Mouse (Mus musculus): ENCODE measurements around the gene Cdc6.

Gene Cdc6

DNA sequence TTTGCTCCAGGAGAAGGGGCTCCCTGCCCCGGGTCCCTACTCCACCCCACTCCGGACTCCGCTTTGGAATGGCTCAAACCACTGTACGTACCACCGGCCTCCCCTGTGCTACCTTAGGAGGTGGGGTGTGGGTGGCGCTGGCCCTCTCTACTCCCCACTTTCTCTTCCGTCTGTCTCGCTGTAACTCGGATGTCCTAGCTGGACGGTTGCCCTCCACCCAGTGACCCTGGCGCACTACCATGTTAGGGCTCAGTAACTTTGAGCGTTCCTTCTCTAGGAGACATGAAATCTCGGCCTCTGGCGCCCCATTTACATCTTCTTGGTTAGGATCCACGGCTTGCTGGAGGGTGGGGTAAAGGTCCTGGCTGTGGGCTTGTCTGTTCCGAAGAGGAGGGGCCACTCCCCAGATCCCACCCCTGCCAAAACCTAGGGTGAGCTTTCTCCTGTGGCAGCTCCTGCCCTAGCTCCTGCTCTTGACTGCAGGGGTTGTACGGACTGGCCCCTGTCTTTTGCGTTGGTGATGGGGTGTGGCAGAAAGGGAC, 53.5 kb downstream of the Cdc6 start:
- no peak for DNase-seq (ENCODE audit: low read depth, low spot score)

DNA sequence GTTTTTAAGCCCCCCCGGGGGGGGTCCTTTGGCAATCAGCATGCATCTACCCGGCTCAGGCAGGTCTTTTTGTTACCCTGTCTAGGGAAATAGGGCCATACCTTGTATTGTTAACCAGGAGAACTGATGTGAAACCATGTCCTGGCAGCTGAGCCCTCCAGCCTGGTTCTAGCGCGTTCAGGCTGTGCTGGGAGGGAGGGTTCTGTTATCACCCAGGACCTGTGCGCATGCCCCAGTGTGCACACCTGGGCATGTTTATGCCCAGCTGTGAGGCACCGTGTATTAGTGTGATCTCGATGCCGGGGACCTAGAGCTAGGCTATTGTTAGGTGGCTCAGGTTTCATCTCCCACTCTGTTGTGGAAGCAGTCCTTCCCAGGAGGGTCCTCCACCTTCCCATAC, 54.2 kb downstream of the Cdc6 start:
- no peak for DNase-seq (ENCODE audit: low read depth, low spot score)

DNA sequence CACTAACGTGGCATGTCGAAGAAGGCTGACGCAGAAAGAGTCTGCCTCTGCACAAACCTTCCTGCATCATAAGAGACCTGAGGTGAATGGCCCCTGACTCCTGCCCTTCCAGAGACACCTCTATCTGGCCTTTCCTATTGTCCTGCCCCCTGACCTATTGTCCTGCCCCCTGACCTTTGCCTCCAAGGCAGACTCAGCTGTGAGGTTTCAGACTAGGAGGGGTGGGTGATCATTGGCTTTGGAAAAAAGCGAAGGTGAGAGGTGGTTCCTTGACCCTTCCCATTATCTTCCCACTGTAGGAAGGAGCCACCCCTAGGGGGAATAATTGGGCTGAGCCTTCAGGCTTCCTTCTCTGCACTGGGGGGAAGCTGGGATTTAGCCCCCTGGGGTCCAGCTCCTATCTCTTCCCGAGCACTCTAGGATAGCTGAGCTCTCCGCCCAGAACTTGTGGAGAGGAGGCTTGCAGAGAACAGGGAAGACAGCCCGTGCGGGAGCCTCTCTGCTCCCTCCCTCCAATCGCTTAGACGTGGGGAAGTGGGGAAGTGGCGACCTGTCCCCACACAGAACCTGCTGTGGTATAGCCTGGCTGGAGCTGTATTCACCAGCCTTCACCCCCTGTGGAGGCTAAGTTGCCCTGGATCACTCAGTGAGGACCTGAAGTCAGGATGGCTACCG, 55.0 kb downstream of the Cdc6 start:
- DNase-seq (ENCODE audit: low read depth, low spot score): no peak

DNA sequence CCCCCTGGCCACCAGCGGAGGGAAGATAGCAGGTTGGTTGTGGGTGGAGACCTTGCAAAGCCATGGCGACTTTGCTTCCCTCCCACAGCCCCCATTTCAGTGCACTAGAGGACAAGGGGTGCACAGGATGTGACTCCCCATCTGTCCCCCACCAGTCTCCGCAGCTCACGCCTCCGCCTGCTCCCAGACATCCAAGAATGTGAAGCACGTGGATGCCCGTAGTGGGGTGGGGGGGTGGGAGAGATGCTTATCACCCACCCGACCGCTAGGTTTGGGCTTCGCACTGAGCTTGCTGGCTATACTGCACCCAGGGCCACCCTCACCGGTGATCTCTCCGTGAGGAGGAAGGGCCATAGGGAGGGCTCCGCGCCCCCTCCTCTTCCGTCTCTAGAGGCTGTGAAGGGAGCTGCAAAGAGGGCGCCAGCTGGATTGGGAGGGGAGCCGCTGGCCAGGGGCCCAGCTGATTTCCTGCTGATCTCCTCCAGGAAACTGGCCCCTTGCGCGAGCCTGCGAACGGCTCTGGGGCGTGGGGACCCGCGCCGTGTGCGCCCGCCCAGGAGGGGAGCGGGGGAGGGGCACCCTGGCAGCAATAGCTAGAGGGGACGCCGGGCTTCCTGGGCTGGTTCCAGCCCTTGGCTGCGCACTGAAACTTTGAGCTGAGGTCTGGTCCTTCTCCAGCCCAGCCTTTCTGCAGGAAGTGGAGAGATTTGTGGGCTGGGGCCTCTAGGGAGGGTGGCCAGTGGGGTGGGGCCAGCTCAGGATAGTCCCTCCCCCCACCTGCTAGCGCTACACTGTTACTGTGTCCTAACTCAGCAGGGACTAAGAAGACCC, 55.8 kb downstream of the Cdc6 start:
- DNase-seq (ENCODE audit: low read depth, low spot score): no peak

DNA sequence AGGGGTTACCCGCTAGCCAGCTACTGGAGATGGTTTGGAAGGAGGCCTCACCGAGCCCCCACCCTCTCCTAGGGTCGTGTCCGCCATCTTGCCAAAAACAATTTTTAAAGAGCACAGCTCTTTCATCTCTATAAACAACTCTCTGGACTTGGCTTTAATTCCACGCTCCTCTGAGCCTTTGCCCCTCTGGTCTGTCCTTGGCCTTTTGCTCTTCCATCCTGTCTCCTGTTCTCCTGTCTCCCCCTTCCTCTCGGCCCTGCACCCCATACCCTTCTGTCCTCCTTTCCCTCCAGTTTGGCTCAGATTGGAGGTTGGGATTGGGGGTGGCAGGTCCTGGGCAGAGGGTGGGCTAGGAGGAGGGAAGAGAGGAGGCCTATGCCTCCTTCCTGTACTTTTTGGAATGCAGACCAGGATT, 56.6 kb downstream of the Cdc6 start:
- no peak for DNase-seq (ENCODE audit: low read depth, low spot score)

DNA sequence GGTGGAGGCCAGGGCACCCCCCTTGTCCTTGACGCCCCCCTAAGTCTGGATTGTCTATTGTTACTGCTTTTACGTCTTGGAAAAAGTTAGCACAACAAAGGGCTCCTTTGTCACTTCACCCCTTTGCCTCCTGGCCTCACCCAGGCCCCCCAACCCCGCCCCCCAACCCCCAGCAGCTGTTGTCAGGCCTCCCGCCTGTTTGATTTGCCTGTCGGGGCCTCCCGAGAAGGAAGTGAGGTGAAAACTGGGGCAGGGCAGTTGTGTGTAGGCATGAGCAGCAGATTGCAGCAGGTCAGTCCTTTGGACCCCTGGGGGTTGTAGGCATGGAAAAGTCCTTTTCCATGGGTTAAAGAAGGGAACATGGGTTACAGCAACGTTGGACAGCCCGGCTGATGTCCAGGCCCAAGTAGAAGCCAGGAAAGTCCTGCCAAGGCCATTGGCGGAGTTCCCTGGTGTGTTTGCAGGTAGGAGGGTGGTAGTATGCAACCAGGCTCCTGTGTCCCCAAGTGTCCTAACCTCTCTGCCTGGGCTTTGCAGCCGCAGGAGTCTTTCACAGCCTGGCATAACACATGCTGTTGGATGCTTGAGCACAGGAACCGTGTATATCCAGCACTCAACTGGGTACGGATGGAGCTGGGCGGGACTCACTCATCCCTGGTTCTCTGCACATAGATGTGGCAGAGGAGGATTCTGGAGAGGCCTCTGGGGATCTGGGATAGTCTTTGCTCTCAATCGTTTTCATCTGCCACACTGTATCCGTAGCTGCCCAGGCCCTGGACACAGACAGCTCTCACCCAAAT, 57.2 kb downstream of the Cdc6 start:
- DNase-seq (ENCODE audit: low read depth, low spot score): no peak

DNA sequence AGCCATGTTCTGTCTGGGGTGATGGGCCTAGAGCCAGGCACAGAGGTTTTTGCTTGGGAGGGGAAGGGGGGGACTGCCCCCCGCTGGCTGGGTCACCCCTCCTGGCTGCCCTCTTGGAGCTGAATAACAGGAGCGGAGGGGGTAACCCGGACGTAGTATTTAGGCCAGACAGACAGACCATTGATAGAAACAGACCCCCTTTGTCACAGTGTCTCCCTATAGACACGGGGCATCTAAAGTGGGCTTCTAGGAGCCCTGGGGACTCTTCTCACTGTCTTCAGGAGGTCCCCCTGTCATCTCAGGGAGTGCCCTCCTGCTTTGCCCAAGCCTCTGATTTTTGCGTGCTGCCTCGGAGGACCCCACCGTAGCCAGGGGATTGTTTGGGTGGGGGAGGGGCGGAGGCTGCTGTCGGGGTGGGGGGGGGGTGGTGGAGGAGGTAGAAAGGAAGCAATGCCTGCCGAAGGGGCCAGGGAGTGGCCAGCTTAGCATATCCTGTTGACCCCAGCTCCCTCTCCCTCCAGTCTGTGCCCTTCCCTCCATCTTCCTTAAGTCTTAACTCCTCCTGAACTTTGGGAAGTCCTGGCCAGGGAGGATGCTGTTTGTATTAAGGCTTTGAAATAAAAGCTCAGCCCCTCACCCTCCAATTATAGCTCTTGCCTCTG, 57.9 kb downstream of the Cdc6 start:
- no peak for DNase-seq (ENCODE audit: low read depth, low spot score)

DNA sequence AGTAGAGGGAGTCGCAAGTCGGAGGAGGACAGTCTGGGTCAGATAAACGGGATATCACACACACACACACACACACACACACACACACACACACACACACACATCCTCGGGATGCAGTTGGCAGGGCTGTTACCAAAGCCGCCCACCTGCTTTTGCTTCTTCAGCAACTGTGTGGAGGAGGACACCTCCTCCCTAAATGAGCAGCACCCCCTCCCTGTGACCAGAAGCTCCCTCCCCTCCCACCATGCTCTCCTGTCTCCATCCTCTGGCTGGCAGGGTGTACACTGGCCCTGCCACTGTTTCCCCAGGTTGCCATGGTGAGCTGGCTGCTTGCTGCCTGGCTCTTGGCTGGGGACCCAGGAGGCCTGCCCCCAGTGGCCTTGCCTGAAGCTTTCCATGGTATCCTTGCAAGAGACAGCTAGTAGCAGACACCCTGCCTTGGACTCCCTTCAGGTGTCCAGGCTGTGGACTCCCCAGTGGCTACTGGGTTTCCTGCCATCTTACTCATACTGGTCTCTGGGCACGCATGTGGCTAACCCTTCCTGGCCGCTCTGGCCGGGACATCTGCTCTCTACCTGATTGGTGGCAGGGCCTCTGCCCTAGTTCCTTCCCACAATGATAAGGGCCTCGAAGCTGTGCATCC, 59.0 kb downstream of the Cdc6 start:
- no peak for DNase-seq (ENCODE audit: low read depth, low spot score)

DNA sequence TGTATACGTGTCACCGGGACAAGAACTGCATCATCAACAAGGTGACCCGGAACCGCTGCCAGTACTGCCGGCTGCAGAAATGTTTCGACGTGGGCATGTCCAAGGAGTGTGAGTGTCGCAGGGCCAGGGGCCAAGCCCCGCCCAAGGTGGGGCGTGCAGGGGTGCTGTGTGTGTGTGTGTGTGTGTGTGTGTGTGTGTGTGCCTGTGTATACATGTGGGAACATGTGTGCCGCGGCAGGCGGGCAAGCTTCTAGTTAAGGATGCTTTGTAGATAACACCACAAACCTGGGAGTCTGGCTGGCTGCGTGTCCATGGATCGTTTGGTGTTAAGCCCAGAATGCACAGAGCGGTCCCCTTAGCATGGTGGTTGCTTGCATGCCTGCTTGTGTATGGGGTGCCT, 60.5 kb downstream of the Cdc6 start:
- DNase-seq (ENCODE audit: low read depth, low spot score): no peak

DNA sequence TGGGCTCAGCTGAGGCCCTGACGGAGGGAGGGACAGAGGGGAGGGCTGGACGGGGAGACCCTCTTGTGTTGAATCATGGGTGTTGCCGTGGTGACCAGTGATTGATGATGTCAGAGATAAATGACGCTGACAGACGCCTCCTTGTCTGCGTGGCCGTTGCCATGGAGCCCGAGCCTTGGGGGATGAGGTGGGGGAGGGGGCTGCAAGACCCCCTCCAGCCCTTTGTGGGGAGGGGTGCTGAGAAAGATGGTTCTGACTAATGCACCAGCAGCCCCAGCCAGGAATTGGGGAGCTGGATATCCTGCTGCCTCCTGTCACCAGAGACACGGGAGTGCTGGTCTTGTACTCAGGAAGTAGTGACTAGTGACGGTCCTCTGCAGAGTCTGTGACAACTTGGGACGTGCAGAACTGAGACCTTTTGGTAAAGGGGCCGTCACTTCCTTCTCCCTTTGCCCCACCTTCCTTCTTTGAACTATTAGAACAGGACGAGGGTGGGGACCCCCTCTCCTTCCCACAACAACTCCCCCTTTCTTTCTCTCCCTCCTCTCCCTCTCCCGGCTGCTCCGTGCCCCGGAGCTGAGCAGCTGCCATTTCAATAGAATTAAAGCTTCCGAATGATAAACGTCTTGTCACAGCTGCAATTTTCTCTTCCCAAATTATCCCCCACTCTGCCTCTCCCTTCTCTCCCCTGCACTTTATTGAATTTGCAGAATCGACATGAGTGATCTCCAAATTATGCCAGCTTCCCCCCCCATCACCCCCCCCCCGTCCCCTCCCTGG, 61.3 kb downstream of the Cdc6 start:
- DNase-seq (ENCODE audit: low read depth, low spot score): no peak

DNA sequence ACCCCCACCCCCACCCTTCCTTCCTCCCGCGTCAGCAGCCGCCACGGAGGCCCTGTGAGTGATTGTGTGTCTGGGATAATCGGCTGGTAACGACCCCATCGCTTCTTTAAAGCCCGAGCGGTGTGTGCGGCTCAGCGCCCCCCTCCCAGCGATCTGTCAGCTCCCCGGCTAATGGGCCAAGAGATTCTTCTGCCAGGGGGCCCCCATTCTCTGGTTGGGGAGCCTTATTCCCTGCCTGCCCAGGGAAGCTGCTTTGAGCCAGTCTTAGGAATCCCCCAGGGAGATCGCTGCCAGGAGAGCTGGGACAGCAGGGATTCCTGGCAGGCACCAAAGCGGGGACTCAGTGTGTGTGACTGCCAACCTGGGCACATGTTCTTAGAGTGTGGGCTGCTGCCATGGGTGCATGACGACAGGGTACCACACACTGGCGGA, 61.9 kb downstream of the Cdc6 start:
- DNase-seq (ENCODE audit: low read depth, low spot score): no peak

DNA sequence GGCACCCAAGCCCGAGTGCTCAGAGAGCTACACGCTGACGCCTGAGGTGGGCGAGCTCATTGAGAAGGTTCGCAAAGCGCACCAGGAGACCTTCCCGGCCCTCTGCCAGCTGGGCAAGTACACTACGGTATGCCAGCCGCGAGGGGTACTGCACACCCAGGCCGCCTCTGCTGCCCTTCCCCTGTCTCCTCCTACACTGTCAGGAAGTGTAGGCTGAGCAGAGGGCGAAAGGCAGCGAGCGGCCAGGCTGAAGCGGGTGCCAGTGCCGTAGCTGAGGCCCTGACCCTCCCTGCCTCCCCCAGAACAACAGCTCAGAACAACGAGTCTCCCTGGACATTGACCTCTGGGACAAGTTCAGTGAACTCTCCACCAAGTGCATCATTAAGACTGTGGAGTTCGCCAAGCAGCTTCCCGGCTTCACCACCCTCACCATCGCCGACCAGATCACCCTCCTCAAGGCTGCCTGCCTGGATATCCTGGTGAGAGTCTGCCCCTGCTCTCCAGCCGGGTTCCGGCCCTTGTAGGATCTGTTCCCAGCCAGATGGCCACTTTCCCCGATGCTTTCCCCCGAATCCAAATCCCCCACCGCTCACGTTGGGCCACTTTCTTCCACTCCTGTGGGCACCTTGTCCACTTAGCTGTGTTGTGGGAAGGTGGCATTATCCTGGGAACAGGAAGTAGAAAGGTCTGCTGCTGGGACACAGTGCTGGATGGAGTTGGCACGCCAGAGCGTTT, 62.8 kb downstream of the Cdc6 start:
- no peak for DNase-seq (ENCODE audit: low read depth, low spot score)

DNA sequence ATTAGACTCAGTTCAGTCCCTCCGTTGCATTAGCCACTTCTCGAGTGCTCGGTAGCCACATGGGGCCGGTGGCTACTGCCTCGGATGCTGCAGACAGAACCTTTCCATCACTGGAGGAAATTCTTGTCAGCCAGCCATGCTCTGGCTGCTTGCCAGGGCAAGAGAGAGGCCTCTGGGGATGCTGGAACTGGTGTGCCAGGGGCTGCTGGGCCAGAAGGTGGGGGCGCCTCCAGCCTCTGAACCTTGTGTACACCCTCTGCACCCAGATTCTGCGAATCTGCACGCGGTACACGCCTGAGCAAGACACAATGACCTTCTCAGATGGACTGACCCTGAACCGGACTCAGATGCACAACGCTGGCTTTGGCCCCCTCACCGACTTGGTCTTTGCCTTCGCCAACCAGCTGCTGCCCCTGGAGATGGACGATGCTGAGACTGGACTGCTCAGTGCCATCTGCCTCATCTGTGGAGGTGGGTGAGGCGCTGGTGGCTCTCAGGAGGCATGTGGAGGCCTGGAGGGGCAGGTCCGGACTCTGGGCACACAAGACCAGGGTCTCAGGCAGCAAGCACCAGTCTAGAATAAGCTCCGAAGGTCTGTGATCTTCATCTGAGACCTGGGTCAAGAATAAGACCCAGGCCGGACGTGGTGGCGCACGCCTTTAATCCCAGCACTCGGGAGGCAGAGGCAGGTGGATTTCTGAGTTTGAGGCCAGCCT, 63.9 kb downstream of the Cdc6 start:
- no peak for DNase-seq (ENCODE audit: low read depth, low spot score)

DNA sequence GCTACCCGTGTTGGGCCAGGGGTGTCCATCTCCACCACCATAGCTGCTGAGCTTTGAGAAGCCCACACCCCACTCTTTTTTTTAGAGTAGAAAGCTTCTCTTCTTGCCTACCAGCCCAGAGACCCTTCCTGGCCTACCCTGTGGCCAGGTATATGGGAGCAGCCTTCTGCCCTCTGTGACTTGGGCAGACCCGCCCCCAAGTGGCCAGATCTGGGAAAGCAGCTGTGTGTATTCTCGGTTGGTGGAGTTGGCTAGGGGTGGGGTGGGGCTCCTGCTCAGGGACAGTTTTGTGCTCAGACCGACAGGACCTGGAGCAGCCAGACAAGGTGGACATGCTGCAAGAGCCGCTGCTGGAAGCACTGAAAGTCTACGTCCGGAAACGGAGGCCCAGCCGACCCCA, 64.6 kb downstream of the Cdc6 start:
- DNase-seq (ENCODE audit: low read depth, low spot score): peak; percentile 75

DNA sequence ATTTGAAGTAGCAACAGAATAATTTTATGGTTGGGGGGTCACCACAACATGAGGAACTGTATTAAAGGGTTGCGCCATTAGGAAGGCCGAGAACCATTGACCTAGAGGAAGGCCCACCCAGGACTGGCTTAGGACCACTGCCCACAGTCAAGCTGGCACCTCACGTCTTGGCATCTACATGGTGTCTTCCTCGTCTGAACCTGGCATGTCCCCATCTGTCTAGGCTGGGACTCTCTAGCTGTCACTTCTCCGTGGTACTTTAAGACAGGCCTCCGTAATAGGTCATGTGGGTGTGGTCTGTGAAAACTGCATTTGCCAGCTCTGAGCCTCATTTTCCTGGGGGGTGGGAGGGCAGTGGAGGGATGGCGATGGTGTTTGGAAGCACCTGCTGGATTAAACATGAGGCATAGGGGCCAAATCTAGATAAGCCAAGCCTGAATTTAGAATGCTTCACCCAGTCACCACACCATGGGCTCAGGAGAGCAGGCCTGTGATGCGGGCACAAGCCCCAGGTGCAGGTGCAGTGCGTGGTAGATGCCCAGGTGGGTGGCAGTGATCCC, 65.3 kb downstream of the Cdc6 start:
- no peak for DNase-seq (ENCODE audit: low read depth, low spot score)
